Mouse (Mus musculus): Measurements from ENCODE around the gene Zcchc17. TPM values are rescaled to one million over a fixed set of nuclear protein-coding genes. Genes with fewer than 3 reads are reported as not detected.

Gene Zcchc17
- polyA plus RNA-seq, 1 experiment, result 3.2 TPM

DNA sequence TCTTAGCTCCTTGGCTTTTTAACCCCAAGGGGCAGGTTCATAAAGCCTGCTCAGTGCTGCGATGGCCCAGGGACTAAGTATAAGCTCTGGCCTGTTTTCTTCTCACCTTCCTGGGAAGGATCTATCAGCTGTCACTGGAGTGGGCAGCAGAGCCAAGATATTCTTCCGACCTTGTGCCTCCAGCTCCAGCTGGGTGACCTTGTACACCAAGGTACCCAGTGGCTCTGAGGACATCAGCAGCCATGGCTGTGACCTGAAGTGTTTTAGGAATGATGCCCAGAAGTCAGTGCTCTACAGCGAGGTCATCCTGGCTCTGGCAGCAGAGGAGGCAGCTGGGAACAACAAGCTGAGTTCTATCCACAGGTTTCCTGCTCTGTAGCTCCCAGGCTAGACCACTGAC is 47.2 kb downstream of the Zcchc17 start:
- H3K36me3 ChIP-seq (ENCODE audit: control insufficient read depth), result peaks cover 35% of the 10 kb centered on the region
- TF ChIP-seq TAL1 (IDR thresholded peaks at IDR 0.05; ENCODE audit: low read length) (no peak), GATA1 (IDR thresholded peaks at IDR 0.05; ENCODE audit: low read length) (no peak)
- peaks cover 11% of the 10 kb centered on the region for H3K9me3 ChIP-seq (ENCODE audit: control insufficient read depth, low read length)
- H3K4me1 ChIP-seq (ENCODE audit: control insufficient read depth), result peaks cover 13% of the 10 kb centered on the region
- H3K27me3 ChIP-seq (ENCODE audit: control insufficient read depth), result peaks cover 45% of the 10 kb centered on the region
- H3K4me3 ChIP-seq (replicated peaks), result no peak overlapping the region

DNA sequence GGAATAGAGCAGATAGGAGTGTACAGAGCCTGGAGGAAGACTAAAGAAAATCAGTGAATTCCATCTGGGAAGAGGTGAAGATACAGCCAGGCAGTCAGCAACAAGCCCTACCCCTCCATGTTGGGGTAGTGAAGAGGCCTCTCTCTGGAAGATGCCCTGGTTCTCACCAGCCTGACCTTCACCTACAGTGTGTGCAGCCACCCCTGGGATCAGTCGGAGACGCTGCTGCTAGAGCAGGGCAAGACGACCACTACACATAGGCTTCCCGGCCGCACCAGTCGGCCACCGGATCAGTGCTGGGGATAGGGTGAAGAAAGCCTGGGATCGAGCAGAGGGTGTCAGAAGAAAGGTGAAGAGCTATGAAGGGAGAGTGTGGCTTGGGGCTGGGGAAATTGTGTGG is 50.5 kb downstream of the Zcchc17 start:
- Histone ChIP-seq H3K36me3 (ENCODE audit: control insufficient read depth) (peaks cover 7% of the 10 kb centered on the region), H3K4me3 (replicated peaks) (no peak overlapping the region), H3K9me3 (ENCODE audit: control insufficient read depth, low read length) (peaks cover 11% of the 10 kb centered on the region), H3K4me1 (ENCODE audit: control insufficient read depth) (peaks cover 14% of the 10 kb centered on the region), H3K27me3 (ENCODE audit: control insufficient read depth) (peaks cover 77% of the 10 kb centered on the region)
- TF ChIP-seq GATA1 (IDR thresholded peaks at IDR 0.05; ENCODE audit: low read length), result no peak
- TF ChIP-seq TAL1 (IDR thresholded peaks at IDR 0.05; ENCODE audit: low read length), result no peak

- Histone ChIP-seq H3K27me3 (ENCODE audit: control insufficient read depth) (peaks cover 81% of the 10 kb centered on the region), H3K36me3 (ENCODE audit: control insufficient read depth) (no peaks in the 10 kb centered on the region), H3K4me1 (ENCODE audit: control insufficient read depth) (peaks cover 14% of the 10 kb centered on the region), H3K9me3 (ENCODE audit: control insufficient read depth, low read length) (peaks cover 11% of the 10 kb centered on the region), H3K4me3 (replicated peaks) (peak within 1 kb of the TSS; percentile 38)
- TF ChIP-seq TAL1 (IDR thresholded peaks at IDR 0.05; ENCODE audit: low read length) (no peak), GATA1 (IDR thresholded peaks at IDR 0.05; ENCODE audit: low read length) (no peak)
Measured at GRCm38 (mm10) chr4:130308231-130309081, 51.3 kb downstream of the Zcchc17 start, which contains the start of the genes Fabp3 and Gm10570. Gene Fabp3, plus strand, starts transcription at chr4:130308595. Gene Gm10570, minus strand, starts transcription at chr4:130308674.

- peaks cover 83% of the 10 kb centered on the region for H3K27me3 ChIP-seq (ENCODE audit: control insufficient read depth)
- no peak for TF ChIP-seq TAL1 (IDR thresholded peaks at IDR 0.05; ENCODE audit: low read length)
- TF ChIP-seq GATA1 (IDR thresholded peaks at IDR 0.05; ENCODE audit: low read length), result no peak
- peaks cover 11% of the 10 kb centered on the region for H3K9me3 ChIP-seq (ENCODE audit: control insufficient read depth, low read length)
- H3K4me3 ChIP-seq (replicated peaks), result peak overlapping the region; percentile 38
- H3K36me3 ChIP-seq (ENCODE audit: control insufficient read depth), result no peaks in the 10 kb centered on the region
- H3K4me1 ChIP-seq (ENCODE audit: control insufficient read depth), result peaks cover 15% of the 10 kb centered on the region
Measured at GRCm38 (mm10) chr4:130307851-130308230, 51.9 kb downstream of the Zcchc17 start.

- no peaks in the 10 kb centered on the region for H3K36me3 ChIP-seq (ENCODE audit: control insufficient read depth)
- TF ChIP-seq TAL1 (IDR thresholded peaks at IDR 0.05; ENCODE audit: low read length), result no peak
- TF ChIP-seq GATA1 (IDR thresholded peaks at IDR 0.05; ENCODE audit: low read length), result no peak
- H3K4me3 ChIP-seq (replicated peaks), result no peak overlapping the region
- H3K9me3 ChIP-seq (ENCODE audit: control insufficient read depth, low read length), result peaks cover 11% of the 10 kb centered on the region
- H3K4me1 ChIP-seq (ENCODE audit: control insufficient read depth), result peaks cover 24% of the 10 kb centered on the region
- H3K27me3 ChIP-seq (ENCODE audit: control insufficient read depth), result peaks cover 82% of the 10 kb centered on the region
Measured at GRCm38 (mm10) chr4:130306796-130307630, 52.7 kb downstream of the Zcchc17 start.

DNA sequence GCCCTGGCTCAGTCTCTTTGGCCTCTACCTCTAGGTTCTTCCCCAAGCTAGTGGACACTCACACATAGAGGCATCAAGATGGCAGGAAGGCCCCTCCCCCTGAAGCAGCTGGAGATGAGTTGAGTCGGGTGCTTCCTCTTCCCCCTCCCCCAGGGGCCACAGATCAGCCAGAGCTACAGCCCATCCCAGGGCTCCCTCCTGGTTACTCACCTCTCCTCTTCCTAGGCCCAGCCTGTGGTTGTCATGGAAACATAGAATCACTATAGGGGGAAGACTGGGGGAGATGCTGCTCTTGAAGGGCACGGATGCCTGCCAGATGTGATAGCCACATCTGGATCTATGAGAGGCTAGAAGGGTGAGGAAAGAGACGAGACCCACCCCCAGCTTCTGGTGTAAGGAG is 55.0 kb downstream of the Zcchc17 start:
- no peak overlapping the region for H3K4me3 ChIP-seq (replicated peaks)
- peaks cover 59% of the 10 kb centered on the region for H3K27me3 ChIP-seq (ENCODE audit: control insufficient read depth)
- H3K36me3 ChIP-seq (ENCODE audit: control insufficient read depth), result no peaks in the 10 kb centered on the region
- H3K4me1 ChIP-seq (ENCODE audit: control insufficient read depth), result peaks cover 37% of the 10 kb centered on the region
- TF ChIP-seq GATA1 (IDR thresholded peaks at IDR 0.05; ENCODE audit: low read length) (no peak), TAL1 (IDR thresholded peaks at IDR 0.05; ENCODE audit: low read length) (no peak)
- H3K9me3 ChIP-seq (ENCODE audit: control insufficient read depth, low read length), result peaks cover 11% of the 10 kb centered on the region

GRCm38 (mm10) chr4:130302285-130302870 is 57.4 kb downstream of the Zcchc17 start:
- no peaks in the 10 kb centered on the region; the same call in 1 of the 2 replicates for H3K9me3 ChIP-seq (ENCODE audit: control insufficient read depth, low read length)
- H3K36me3 ChIP-seq (ENCODE audit: control insufficient read depth), result no peaks in the 10 kb centered on the region
- TF ChIP-seq GATA1 (IDR thresholded peaks at IDR 0.05; ENCODE audit: low read length) (no peak), TAL1 (IDR thresholded peaks at IDR 0.05; ENCODE audit: low read length) (no peak)
- peaks cover 46% of the 10 kb centered on the region for H3K4me1 ChIP-seq (ENCODE audit: control insufficient read depth)
- H3K27me3 ChIP-seq (ENCODE audit: control insufficient read depth), result peaks cover 36% of the 10 kb centered on the region
- no peak overlapping the region for H3K4me3 ChIP-seq (replicated peaks)

GRCm38 (mm10) chr4:130299629-130300018 is 60.1 kb downstream of the Zcchc17 start:
- peaks cover 74% of the 10 kb centered on the region for H3K4me1 ChIP-seq (ENCODE audit: control insufficient read depth)
- peaks cover 8% of the 10 kb centered on the region for H3K27me3 ChIP-seq (ENCODE audit: control insufficient read depth)
- H3K9me3 ChIP-seq (ENCODE audit: control insufficient read depth, low read length), result no peaks in the 10 kb centered on the region
- no peaks in the 10 kb centered on the region for H3K36me3 ChIP-seq (ENCODE audit: control insufficient read depth)
- TF ChIP-seq TAL1 (IDR thresholded peaks at IDR 0.05; ENCODE audit: low read length), result no peak
- TF ChIP-seq GATA1 (IDR thresholded peaks at IDR 0.05; ENCODE audit: low read length), result no peak
- no peak overlapping the region for H3K4me3 ChIP-seq (replicated peaks)
